Mouse (Mus musculus): Measurements from ENCODE around the gene Fkbp2. TPM values are rescaled to one million over a fixed set of nuclear protein-coding genes. Genes with fewer than 3 reads are reported as not detected.

Fkbp2 gene
- total RNA-seq, 2 experiments from 2014 or later: 18.8 to 20.5 TPM

Other genes with a start within 250 kb of the Fkbp2 start
- gene Rps6ka4, start 139.9 kb downstream of the Fkbp2 start, total RNA-seq (2021): 10 to 100 TPM; 17.4 to 19.4 TPM
- gene Ccdc88b, start 122.3 kb downstream of the Fkbp2 start, total RNA-seq (2021): under 1 TPM; 0.69 to 0.92 TPM
- 10 to 100 TPM; 27.8 to 30.3 TPM for gene Trmt112, start 70.8 kb downstream of the Fkbp2 start, total RNA-seq (2021)
- 100 to 1,000 TPM; 693 to 776 TPM for gene Prdx5, start 70.4 kb downstream of the Fkbp2 start, total RNA-seq (2021)
- 100 to 1,000 TPM; 146 to 154 TPM for gene Esrra, start 58.7 kb downstream of the Fkbp2 start, total RNA-seq (2021)
- not detected for gene Catsperz, start 55.1 kb downstream of the Fkbp2 start, total RNA-seq (2021)
- gene Kcnk4, start 46.0 kb downstream of the Fkbp2 start, total RNA-seq (2021): not detected
- gene Bad, start 38.6 kb downstream of the Fkbp2 start, total RNA-seq (2021): 10 to 100 TPM; 22.0 to 24.7 TPM
- 10 to 100 TPM; 37.3 to 39.1 TPM for gene Gpr137, start 38.0 kb downstream of the Fkbp2 start, total RNA-seq (2021)
- gene Ppp1r14b, start 5.5 kb downstream of the Fkbp2 start, total RNA-seq (2021): 10 to 100 TPM; 77.3 to 95.8 TPM
- gene Plcb3, start 4.0 kb downstream of the Fkbp2 start, total RNA-seq (2021): 10 to 100 TPM; 17.0 to 18.5 TPM
- gene Vegfb, start 7.2 kb upstream of the Fkbp2 start, total RNA-seq (2021): 100 to 1,000 TPM; 438 to 444 TPM
- gene Dnajc4, start 12.1 kb upstream of the Fkbp2 start, total RNA-seq (2021): 10 to 100 TPM; 51.0 to 57.1 TPM
- gene Nudt22, start 15.6 kb upstream of the Fkbp2 start, total RNA-seq (2021): 10 to 100 TPM; 27.0 to 28.9 TPM
- 10 to 100 TPM; 23.0 to 25.5 TPM for gene Trpt1, start 15.6 kb upstream of the Fkbp2 start, total RNA-seq (2021)
- gene Fermt3, start 39.0 kb upstream of the Fkbp2 start, total RNA-seq (2021): 1 to 10 TPM; 4.2 to 5.9 TPM
- 100 to 1,000 TPM in 1 of 2 experiments, 10 to 100 TPM in 1; 98.7 to 126 TPM for gene Stip1, start 59.5 kb upstream of the Fkbp2 start, total RNA-seq (2021)
- gene Macrod1, start 76.3 kb upstream of the Fkbp2 start, total RNA-seq (2021): 100 to 1,000 TPM; 272 to 280 TPM
- gene Flrt1, start 125.2 kb upstream of the Fkbp2 start, total RNA-seq (2021): under 1 TPM; 0.84 to 1.00 TPM
- gene Otub1, start 225.8 kb upstream of the Fkbp2 start, total RNA-seq (2021): 10 to 100 TPM; 72.2 to 72.6 TPM
- 100 to 1,000 TPM; 395 to 437 TPM for gene Cox8a, start 237.1 kb upstream of the Fkbp2 start, total RNA-seq (2021)